Mouse (Mus musculus): ENCODE data around the gene Elp4. TPM values are rescaled to one million over a fixed set of nuclear protein-coding genes. Genes with fewer than 3 reads are reported as not detected.

Gene Elp4
- polyA plus RNA-seq, 1 experiment from 2014 or later: 15.7 TPM

DNA sequence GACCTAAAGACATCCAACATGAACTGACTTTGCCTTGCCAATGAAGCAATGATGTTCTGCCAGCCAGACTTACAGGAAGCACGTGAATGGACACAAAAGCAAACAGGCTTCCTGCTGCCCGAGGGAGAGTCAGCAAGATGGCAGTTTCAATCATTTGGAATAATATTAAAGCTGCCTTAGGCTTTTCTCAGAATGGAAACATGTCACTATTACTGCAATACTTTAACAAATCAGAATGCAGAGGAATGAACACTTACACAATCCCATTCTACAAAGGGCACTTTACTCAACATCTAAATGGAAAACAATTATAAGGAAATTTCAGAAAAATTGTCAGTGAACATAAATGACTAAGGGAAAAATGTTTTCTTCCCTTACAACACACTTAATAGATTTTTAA is 117.4 kb downstream of the Elp4 start:
- ATAC-seq (ENCODE audit: insufficient read depth): no peak
- Histone ChIP-seq H3K4me1 (replicated peaks) (no peaks in the 10 kb centered on the region), H3K4me3 (replicated peaks) (no peak overlapping the region), H3K9ac (no peak overlapping the region), H3K4me2 (no peak overlapping the region), H3K27ac (replicated peaks) (no peak overlapping the region), H3K9me3 (replicated peaks) (no peaks in the 10 kb centered on the region), H3K36me3 (replicated peaks) (no peaks in the 10 kb centered on the region), H3K27me3 (no peaks in the 10 kb centered on the region)
- WGBS (ENCODE audit: insufficient replicate concordance): 43% methylated on average over 2 of the region's 2 CpGs

DNA sequence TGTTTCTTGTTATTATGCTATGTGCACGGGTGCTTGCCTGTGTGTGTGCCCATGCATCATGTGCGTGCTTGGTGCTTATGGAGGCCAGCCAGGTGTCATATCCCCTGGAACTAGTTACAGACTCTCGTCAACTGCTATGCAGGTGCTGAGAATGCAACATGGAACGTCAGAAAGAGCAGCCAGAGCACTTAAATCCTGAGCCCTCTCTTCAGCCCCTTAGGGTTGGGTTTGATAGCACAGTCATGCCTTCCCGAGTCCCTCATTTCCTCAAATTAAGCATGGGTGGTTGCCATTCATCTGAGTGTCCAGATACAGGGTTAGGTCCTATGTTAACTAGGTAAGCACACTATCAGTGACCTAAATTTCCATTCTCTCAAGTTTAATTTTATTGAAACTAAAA is 121.5 kb downstream of the Elp4 start:
- no peaks in the 10 kb centered on the region for H3K27me3 ChIP-seq
- H3K4me1 ChIP-seq (replicated peaks): no peaks in the 10 kb centered on the region
- no peak overlapping the region for H3K4me2 ChIP-seq
- no peaks in the 10 kb centered on the region for H3K36me3 ChIP-seq (replicated peaks)
- ATAC-seq (ENCODE audit: insufficient read depth): no peak
- H3K4me3 ChIP-seq (replicated peaks): no peak overlapping the region
- WGBS (ENCODE audit: insufficient replicate concordance): 69% methylated on average over 5 of the region's 5 CpGs
- no peak overlapping the region for H3K9ac ChIP-seq
- H3K27ac ChIP-seq (replicated peaks): no peak overlapping the region
- no peaks in the 10 kb centered on the region for H3K9me3 ChIP-seq (replicated peaks)

DNA sequence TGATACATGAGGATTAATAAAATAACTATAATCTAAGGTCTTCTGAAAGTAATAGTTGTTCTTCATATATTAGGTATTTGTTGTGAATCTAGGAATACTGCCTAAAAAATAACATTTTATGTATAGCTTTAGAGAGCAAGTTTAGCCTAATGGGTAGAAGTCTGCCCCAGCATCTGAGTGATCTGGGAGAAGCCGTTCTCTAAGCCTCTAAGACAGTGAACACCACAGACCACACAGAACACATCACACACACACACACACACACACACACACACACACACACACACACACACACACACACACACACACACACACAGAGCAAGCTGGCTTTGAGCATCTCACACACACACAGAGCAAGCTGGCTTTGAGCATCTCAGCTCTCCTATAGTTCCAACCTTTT is 123.6 kb downstream of the Elp4 start:
- Histone ChIP-seq H3K27me3 (no peaks in the 10 kb centered on the region), H3K27ac (replicated peaks) (no peak overlapping the region), H3K36me3 (replicated peaks) (no peaks in the 10 kb centered on the region), H3K4me2 (no peak overlapping the region), H3K4me1 (replicated peaks) (no peaks in the 10 kb centered on the region), H3K9ac (no peak overlapping the region), H3K4me3 (replicated peaks) (no peak overlapping the region), H3K9me3 (replicated peaks) (no peaks in the 10 kb centered on the region)
- WGBS (ENCODE audit: insufficient replicate concordance): 82% methylated on average over 1 of the region's 1 CpGs
- no peak for ATAC-seq (ENCODE audit: insufficient read depth)

DNA sequence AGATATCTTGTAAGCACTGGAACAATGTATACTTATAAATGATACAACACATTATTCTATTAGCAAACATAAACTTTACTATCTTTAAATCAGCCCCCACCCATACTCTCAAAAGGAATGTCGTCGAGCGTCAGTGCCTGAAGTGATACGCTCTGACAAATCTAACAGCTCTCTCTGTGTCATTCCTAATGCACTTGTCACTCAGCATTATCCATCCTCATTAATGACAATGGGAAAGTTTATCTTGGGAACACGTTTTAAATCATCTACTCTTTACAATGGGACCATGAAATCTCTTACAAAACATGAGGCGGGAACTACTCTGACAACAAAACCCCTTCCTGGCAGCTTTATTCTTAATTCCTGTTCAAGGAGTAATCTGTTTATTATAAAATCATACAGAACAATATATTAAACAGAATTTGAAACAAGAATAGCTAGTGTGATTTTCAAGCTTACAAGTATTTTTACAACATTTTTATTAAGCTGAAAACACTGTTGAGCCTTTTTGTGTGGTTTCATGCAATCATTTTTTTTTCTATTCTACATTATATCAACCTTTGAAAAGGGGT is 125.0 kb downstream of the Elp4 start:
- Histone ChIP-seq H3K9me3 (replicated peaks) (no peaks in the 10 kb centered on the region), H3K4me2 (no peak overlapping the region), H3K4me1 (replicated peaks) (no peaks in the 10 kb centered on the region), H3K36me3 (replicated peaks) (no peaks in the 10 kb centered on the region), H3K4me3 (replicated peaks) (no peak overlapping the region), H3K27me3 (no peaks in the 10 kb centered on the region), H3K27ac (replicated peaks) (no peak overlapping the region), H3K9ac (no peak overlapping the region)
- 59% methylated on average over 6 of the region's 6 CpGs for WGBS (ENCODE audit: insufficient replicate concordance)
- ATAC-seq (ENCODE audit: insufficient read depth): no peak

DNA sequence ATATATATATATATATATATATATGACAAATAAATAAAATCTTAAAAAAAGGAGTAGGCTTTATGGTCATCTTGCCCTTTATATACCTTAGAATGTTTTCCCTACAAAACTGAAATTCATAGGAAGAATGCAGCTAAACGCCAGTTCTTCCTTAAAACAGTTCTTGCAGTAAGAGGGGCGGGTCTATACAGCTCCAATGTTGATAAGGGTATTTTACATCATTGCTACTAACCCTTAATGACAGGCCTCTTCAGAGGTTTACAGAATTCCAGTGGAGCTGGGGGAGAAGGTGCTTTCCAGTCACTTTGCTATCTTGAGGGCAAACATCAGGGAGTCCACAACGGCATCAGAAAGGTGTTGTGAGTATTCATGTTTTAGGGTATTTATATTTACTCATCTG is 133.1 kb downstream of the Elp4 start:
- H3K4me1 ChIP-seq (replicated peaks): peaks cover 16% of the 10 kb centered on the region
- no peak overlapping the region for H3K4me2 ChIP-seq
- no peak overlapping the region for H3K4me3 ChIP-seq (replicated peaks)
- no peaks in the 10 kb centered on the region for H3K27me3 ChIP-seq
- ATAC-seq (ENCODE audit: insufficient read depth): no peak
- 59% methylated on average over 3 of the region's 3 CpGs for WGBS (ENCODE audit: insufficient replicate concordance)
- no peak overlapping the region for H3K9ac ChIP-seq
- 0 out of 2 replicates have a peak, but pooled peaks cover 3% of the 10 kb centered on the region for H3K36me3 ChIP-seq (replicated peaks)
- no peak overlapping the region for H3K27ac ChIP-seq (replicated peaks)
- no peaks in the 10 kb centered on the region for H3K9me3 ChIP-seq (replicated peaks)

DNA sequence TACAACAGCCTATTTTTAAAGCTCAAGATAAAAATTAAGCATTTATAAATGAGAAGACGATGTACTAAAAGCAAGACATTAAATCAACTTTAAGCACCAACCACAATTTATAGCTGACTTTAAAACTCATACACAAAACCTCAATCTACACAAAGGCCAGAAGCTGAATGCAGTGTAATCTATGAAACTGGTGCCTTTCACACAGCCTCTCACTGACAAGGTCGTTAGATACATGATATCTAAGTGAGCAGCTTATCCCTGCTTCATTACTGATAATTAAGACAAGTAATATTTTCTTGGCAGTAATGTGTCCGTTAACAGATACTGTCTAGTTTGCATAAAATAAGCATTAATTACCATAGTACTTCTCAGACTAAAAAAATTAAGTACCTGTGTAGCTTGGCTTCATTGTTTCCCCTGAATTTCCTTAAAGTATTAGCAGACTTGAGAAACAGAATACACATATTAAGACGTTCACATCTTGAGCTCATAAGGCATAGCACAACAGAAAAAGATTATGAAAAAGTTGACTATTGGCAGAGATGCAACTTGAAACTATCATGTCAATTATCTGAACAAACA is 134.5 kb downstream of the Elp4 start:
- peaks cover 16% of the 10 kb centered on the region for H3K4me1 ChIP-seq (replicated peaks)
- H3K27ac ChIP-seq (replicated peaks): peak overlapping the region; percentile 59
- WGBS (ENCODE audit: insufficient replicate concordance): 27% methylated on average over 4 of the region's 4 CpGs
- no peaks in the 10 kb centered on the region for H3K9me3 ChIP-seq (replicated peaks)
- no peak overlapping the region for H3K9ac ChIP-seq
- ATAC-seq (ENCODE audit: insufficient read depth): peak; percentile 94
- H3K4me3 ChIP-seq (replicated peaks): no peak overlapping the region
- no peaks in the 10 kb centered on the region for H3K27me3 ChIP-seq
- H3K4me2 ChIP-seq: no peak overlapping the region
- 0 out of 2 replicates have a peak, but pooled peaks cover 3% of the 10 kb centered on the region for H3K36me3 ChIP-seq (replicated peaks)

DNA sequence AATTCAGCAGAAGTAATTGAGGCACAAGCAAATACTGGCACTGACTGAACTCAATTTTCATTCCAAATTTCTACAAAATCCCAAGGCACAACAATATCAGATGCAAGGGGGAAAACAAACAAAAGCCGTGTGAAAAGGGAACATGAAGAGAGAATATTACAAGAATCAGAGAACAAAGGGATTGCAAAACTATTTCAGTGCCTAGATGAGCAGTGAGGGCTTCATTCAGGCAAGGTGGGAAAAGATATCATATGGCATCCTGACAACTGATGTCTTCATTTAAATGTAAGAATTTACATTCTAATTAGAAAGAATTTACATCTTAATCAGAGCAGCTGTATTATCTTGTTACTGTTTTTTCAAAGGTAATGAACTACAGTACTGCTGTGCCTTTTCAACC is 150.9 kb downstream of the Elp4 start:
- Histone ChIP-seq H3K9ac (no peak overlapping the region), H3K4me3 (replicated peaks) (no peak overlapping the region), H3K27ac (replicated peaks) (no peak overlapping the region), H3K4me1 (replicated peaks) (no peaks in the 10 kb centered on the region), H3K9me3 (replicated peaks) (no peaks in the 10 kb centered on the region), H3K36me3 (replicated peaks) (no peaks in the 10 kb centered on the region), H3K27me3 (no peaks in the 10 kb centered on the region), H3K4me2 (no peak overlapping the region)
- no peak for ATAC-seq (ENCODE audit: insufficient read depth)
- 62% methylated on average over 1 of the region's 1 CpGs for WGBS (ENCODE audit: insufficient replicate concordance)

DNA sequence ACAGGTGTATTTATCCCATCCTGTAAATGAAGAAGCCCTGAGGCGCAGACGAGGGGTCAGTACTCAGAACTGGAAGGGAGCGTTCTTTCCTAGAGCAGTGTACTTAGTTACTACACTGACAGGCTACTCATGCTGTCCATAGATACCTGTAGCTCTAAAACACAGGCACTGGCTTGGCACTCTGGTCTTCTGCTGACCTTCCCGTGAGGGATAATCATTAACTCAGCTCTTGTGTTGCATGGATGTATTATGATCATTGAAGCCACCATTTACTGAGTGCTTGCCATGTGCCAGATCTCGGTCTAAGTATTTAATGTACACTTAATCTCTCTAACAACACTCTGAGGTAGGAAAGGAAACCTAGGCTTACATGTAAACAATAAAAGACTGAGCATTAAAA is 155.3 kb downstream of the Elp4 start:
- Histone ChIP-seq H3K27me3 (no peaks in the 10 kb centered on the region), H3K4me1 (replicated peaks) (no peaks in the 10 kb centered on the region), H3K9me3 (replicated peaks) (no peaks in the 10 kb centered on the region), H3K9ac (no peak overlapping the region), H3K36me3 (replicated peaks) (no peaks in the 10 kb centered on the region), H3K27ac (replicated peaks) (no peak overlapping the region), H3K4me2 (no peak overlapping the region), H3K4me3 (replicated peaks) (no peak overlapping the region)
- WGBS (ENCODE audit: insufficient replicate concordance): 66% methylated on average over 5 of the region's 5 CpGs
- no peak for ATAC-seq (ENCODE audit: insufficient read depth)

DNA sequence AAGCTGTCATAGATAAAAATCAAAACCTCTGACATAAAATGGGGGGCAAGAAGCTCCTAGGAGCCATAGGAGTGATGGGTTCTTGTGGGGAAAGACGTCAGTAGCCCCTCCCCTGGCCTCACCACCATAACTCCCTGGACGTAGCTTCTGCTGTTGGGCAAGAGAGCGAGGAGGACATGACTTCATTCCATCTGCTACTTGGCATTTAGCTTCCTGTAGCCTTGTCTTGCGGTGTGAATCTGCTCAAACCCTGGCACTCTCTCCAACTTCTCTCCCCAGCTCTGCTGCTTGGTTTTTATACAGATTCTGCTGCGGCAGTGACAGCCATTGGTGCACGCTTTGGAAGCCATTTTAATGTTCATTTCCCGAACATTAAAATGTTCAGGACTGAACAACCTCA is 157.5 kb downstream of the Elp4 start:
- WGBS (ENCODE audit: insufficient replicate concordance): 67% methylated on average over 7 of the region's 7 CpGs
- Histone ChIP-seq H3K4me1 (replicated peaks) (no peaks in the 10 kb centered on the region), H3K9ac (no peak overlapping the region), H3K4me3 (replicated peaks) (no peak overlapping the region), H3K9me3 (replicated peaks) (no peaks in the 10 kb centered on the region), H3K27ac (replicated peaks) (no peak overlapping the region), H3K36me3 (replicated peaks) (no peaks in the 10 kb centered on the region), H3K4me2 (no peak overlapping the region), H3K27me3 (no peaks in the 10 kb centered on the region)
- no peak for ATAC-seq (ENCODE audit: insufficient read depth)

DNA sequence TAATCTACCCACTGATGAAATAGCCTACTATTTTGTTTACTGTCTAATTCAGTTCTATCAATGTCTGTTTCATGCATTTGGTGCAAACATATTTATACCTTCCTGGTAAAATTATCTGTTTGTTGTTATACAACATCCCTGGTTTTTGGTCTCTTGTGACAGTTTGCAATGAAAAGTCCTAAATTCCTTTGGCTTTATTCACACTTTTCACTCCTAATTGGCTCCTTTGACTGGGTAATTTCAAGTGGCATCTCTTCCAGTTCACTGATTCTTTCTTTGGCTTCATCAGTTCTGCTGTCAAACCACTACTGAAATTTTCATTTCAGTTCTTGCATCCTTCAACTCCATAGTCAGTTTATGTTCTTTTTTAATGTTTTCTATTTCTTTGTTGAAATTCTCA is 168.2 kb downstream of the Elp4 start:
- no peaks in the 10 kb centered on the region for H3K9me3 ChIP-seq (replicated peaks)
- H3K27me3 ChIP-seq: no peaks in the 10 kb centered on the region
- H3K4me3 ChIP-seq (replicated peaks): no peak overlapping the region
- no peaks in the 10 kb centered on the region for H3K36me3 ChIP-seq (replicated peaks)
- H3K27ac ChIP-seq (replicated peaks): no peak overlapping the region
- no peak overlapping the region for H3K9ac ChIP-seq
- ATAC-seq (ENCODE audit: insufficient read depth): no peak
- no peaks in the 10 kb centered on the region for H3K4me1 ChIP-seq (replicated peaks)
- no peak overlapping the region for H3K4me2 ChIP-seq

DNA sequence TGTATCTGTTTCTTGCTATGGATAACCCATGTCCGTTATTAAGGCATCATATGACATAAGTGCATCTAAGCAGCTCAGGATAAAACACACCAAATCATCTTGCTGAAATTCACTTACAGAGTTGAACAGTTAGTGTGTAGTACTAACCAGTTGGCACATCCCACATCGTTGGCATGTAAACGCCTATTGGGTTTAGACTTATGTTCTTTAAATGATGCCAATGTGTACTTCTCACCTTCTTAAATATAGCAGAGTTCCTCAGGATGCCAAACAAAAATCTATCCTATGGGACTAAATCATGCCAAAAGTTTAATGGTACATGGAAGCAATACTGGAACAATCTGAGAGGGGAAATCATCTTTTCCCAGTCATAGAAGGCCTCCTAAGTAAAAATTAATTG is 173.7 kb downstream of the Elp4 start:
- Histone ChIP-seq H3K36me3 (replicated peaks) (no peaks in the 10 kb centered on the region), H3K4me3 (replicated peaks) (no peak overlapping the region), H3K27ac (replicated peaks) (no peak overlapping the region), H3K4me1 (replicated peaks) (no peaks in the 10 kb centered on the region), H3K9ac (no peak overlapping the region), H3K4me2 (no peak overlapping the region), H3K9me3 (replicated peaks) (no peaks in the 10 kb centered on the region), H3K27me3 (no peaks in the 10 kb centered on the region)
- 73% methylated on average over 3 of the region's 3 CpGs for WGBS (ENCODE audit: insufficient replicate concordance)
- no peak for ATAC-seq (ENCODE audit: insufficient read depth)

DNA sequence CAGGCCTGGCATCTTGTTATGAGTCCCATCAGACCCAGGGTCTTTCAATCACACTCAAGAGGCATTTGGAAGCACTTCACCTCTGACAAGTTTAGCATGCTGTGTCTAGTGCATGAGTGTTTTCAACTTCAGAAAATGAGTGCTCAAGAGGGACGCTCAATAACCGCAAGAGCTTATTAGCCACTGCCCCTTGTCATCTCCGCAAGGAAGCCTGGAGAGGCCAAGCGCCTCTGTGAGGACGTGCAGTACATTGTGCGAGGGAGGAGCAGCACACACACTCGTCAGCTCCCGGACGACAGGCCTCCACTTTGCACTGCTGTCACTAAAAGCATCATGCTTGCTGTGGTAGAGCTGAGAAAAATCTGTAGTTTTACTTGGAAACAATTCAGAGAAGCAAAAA is 177.7 kb downstream of the Elp4 start:
- no peak overlapping the region for H3K27ac ChIP-seq (replicated peaks)
- ATAC-seq (ENCODE audit: insufficient read depth): no peak
- no peaks in the 10 kb centered on the region; the same call in 1 of the 2 replicates for H3K4me1 ChIP-seq (replicated peaks)
- no peak overlapping the region for H3K4me2 ChIP-seq
- H3K36me3 ChIP-seq (replicated peaks): no peaks in the 10 kb centered on the region
- no peaks in the 10 kb centered on the region for H3K9me3 ChIP-seq (replicated peaks)
- 79% methylated on average over 9 of the region's 9 CpGs for WGBS (ENCODE audit: insufficient replicate concordance)
- H3K27me3 ChIP-seq: no peaks in the 10 kb centered on the region
- H3K9ac ChIP-seq: no peak overlapping the region
- no peak overlapping the region for H3K4me3 ChIP-seq (replicated peaks)
